Mouse (Mus musculus) olfactory bulb, adult 2 months (tissue): ENCODE data around the gene Htatsf1.

Experiments
- CTCF ChIP-seq: fragments of 200-500 bp; IDR thresholded peaks from 2 replicates; pipeline ENCODE4 v1.5.1; 2012; ENCODE audit warnings: low read depth, mild to moderate bottlenecking, low read length, moderate library complexity; ENCODE audit not compliant: insufficient read depth
- POLR2A ChIP-seq: fragments of 200-500 bp; IDR thresholded peaks from 2 replicates; pipeline ENCODE4 v1.6.1; 2012; ENCODE audit warnings: mild to moderate bottlenecking, low read depth, low read length, moderate library complexity; ENCODE audit not compliant: insufficient read depth

DNA sequence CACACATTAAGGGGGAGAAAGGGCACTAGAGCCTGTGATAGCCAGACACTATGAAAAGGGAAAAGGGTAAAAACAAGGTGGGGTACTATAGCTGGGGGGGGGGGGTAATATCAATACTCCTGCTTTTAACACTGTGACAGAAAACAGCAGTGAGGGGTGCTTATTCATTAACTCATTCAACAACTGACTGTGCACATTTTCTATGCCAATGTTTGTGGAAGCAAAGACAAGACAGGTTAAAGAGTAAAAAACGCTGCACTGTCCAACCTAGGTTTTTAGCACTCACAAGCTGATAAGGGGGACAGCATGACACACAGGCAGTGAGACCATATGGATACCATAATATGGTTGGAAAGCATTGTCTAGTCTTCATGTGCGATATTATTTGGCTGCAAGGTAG, 40.5 kb upstream of the Htatsf1 start:
- TF ChIP-seq POLR2A (no peak), CTCF (no peak)
